Mouse (Mus musculus): ENCODE results near the gene Iqch. TPM values are rescaled to one million over a fixed set of nuclear protein-coding genes. Genes with fewer than 3 reads are reported as not detected.

Gene Iqch
- total and polyA plus RNA-seq, 3 experiments = 0.06 TPM; not detected in 2

- no peaks in the 10 kb centered on the region for H3K79me2 ChIP-seq (replicated peaks; ENCODE audit: control insufficient read depth, insufficient read depth, low read length)
- H3K27ac ChIP-seq = no peak overlapping the region
- no peaks in the 10 kb centered on the region for H3K4me1 ChIP-seq (ENCODE audit: control insufficient read depth, insufficient read depth, low read length)
- DNase-seq = no peak
- intact Hi-C loops (cut with DNase I) = no loop called here
- H3K36me3 ChIP-seq (ENCODE audit: control insufficient read depth, insufficient read depth, low read length) = no peaks in the 10 kb centered on the region
- H3K4me3 ChIP-seq = no peak overlapping the region
- WGBS = 82% methylated on average over 3 of the region's 3 CpGs
- TF ChIP-seq CTCF (IDR thresholded peaks at IDR 0.05) = no peak
- TF ChIP-seq EP300 (IDR thresholded peaks at IDR 0.05; ENCODE audit: insufficient read depth, low read depth, low read length) = no peak
- no peak for TF ChIP-seq POLR2A (IDR thresholded peaks at IDR 0.05; ENCODE audit: insufficient read depth, low read depth, low read length)
- no peak overlapping the region for H3K9ac ChIP-seq (ENCODE audit: low read depth, low read length)
- H3K27me3 ChIP-seq (ENCODE audit: control insufficient read depth, insufficient read depth, low read length) = no peaks in the 10 kb centered on the region
These were observed 136.7 kb downstream of the Iqch start for GRCm38 (mm10) chr9:63465561-63465960.

GRCm38 (mm10) chr9:63462296-63462695, 140.0 kb downstream of the Iqch start:
- intact Hi-C loops (cut with DNase I) = loop anchor here (1.0 to 2.0 kb wide), 2 partner anchors 326 to 615 kb away; no protein-coding TSS in a partner anchor
- peak; percentile 35 to 54 for DNase-seq
- Histone ChIP-seq H3K9ac (ENCODE audit: low read depth, low read length) (no peak overlapping the region), H3K36me3 (ENCODE audit: control insufficient read depth, insufficient read depth, low read length) (no peaks in the 10 kb centered on the region), H3K4me1 (ENCODE audit: control insufficient read depth, insufficient read depth, low read length) (no peaks in the 10 kb centered on the region), H3K79me2 (replicated peaks; ENCODE audit: control insufficient read depth, insufficient read depth, low read length) (no peaks in the 10 kb centered on the region), H3K4me3 (no peak overlapping the region), H3K27me3 (ENCODE audit: control insufficient read depth, insufficient read depth, low read length) (no peaks in the 10 kb centered on the region), H3K27ac (no peak overlapping the region)
- no peak for TF ChIP-seq EP300 (IDR thresholded peaks at IDR 0.05; ENCODE audit: insufficient read depth, low read depth, low read length)
- no peak for TF ChIP-seq CTCF (IDR thresholded peaks at IDR 0.05)
- no peak for TF ChIP-seq POLR2A (IDR thresholded peaks at IDR 0.05; ENCODE audit: insufficient read depth, low read depth, low read length)
- 49% methylated on average over 2 of the region's 2 CpGs for WGBS

GRCm38 (mm10) chr9:63456401-63456800, 145.9 kb downstream of the Iqch start:
- Histone ChIP-seq H3K36me3 (ENCODE audit: control insufficient read depth, insufficient read depth, low read length) (no peaks in the 10 kb centered on the region), H3K27me3 (ENCODE audit: control insufficient read depth, insufficient read depth, low read length) (no peaks in the 10 kb centered on the region), H3K79me2 (replicated peaks; ENCODE audit: control insufficient read depth, insufficient read depth, low read length) (no peaks in the 10 kb centered on the region), H3K4me3 (no peak overlapping the region), H3K27ac (no peak overlapping the region), H3K4me1 (ENCODE audit: control insufficient read depth, insufficient read depth, low read length) (no peaks in the 10 kb centered on the region), H3K9ac (ENCODE audit: low read depth, low read length) (no peak overlapping the region)
- TF ChIP-seq CTCF (IDR thresholded peaks at IDR 0.05) = no peak
- DNase-seq = no peak
- intact Hi-C loops (cut with DNase I) = no loop called here

- intact Hi-C loops (cut with DNase I) = no loop called here
- Histone ChIP-seq H3K36me3 (ENCODE audit: control insufficient read depth, insufficient read depth, low read length) (no peaks in the 10 kb centered on the region), H3K4me3 (no peak overlapping the region), H3K9ac (ENCODE audit: low read depth, low read length) (no peak overlapping the region), H3K27me3 (ENCODE audit: control insufficient read depth, insufficient read depth, low read length) (no peaks in the 10 kb centered on the region), H3K27ac (no peak overlapping the region), H3K4me1 (ENCODE audit: control insufficient read depth, insufficient read depth, low read length) (no peaks in the 10 kb centered on the region), H3K79me2 (replicated peaks; ENCODE audit: control insufficient read depth, insufficient read depth, low read length) (no peaks in the 10 kb centered on the region)
- WGBS = 82% methylated on average over 5 of the region's 5 CpGs
- TF ChIP-seq CTCF (IDR thresholded peaks at IDR 0.05) = no peak
- TF ChIP-seq POLR2A (IDR thresholded peaks at IDR 0.05; ENCODE audit: insufficient read depth, low read depth, low read length) = no peak
- no peak for TF ChIP-seq EP300 (IDR thresholded peaks at IDR 0.05; ENCODE audit: insufficient read depth, low read depth, low read length)
- DNase-seq = no peak
These were observed 148.0 kb downstream of the Iqch start for GRCm38 (mm10) chr9:63454341-63454740.

GRCm38 (mm10) chr9:63450531-63451030, 151.7 kb downstream of the Iqch start:
- Histone ChIP-seq H3K79me2 (replicated peaks; ENCODE audit: control insufficient read depth, insufficient read depth, low read length) (no peaks in the 10 kb centered on the region), H3K9ac (ENCODE audit: low read depth, low read length) (no peak overlapping the region), H3K27ac (no peak overlapping the region), H3K4me1 (ENCODE audit: control insufficient read depth, insufficient read depth, low read length) (no peaks in the 10 kb centered on the region), H3K36me3 (ENCODE audit: control insufficient read depth, insufficient read depth, low read length) (no peaks in the 10 kb centered on the region), H3K4me3 (no peak overlapping the region), H3K27me3 (ENCODE audit: control insufficient read depth, insufficient read depth, low read length) (no peaks in the 10 kb centered on the region)
- WGBS = 66% methylated on average over 4 of the region's 4 CpGs
- TF ChIP-seq EP300 (IDR thresholded peaks at IDR 0.05; ENCODE audit: insufficient read depth, low read depth, low read length) (no peak), CTCF (IDR thresholded peaks at IDR 0.05) (no peak)
- no peak for DNase-seq
- intact Hi-C loops (cut with DNase I) = no loop called here

- Histone ChIP-seq H3K27ac (no peak overlapping the region), H3K27me3 (ENCODE audit: control insufficient read depth, insufficient read depth, low read length) (no peaks in the 10 kb centered on the region), H3K4me3 (no peak overlapping the region), H3K9ac (ENCODE audit: low read depth, low read length) (no peak overlapping the region), H3K36me3 (ENCODE audit: control insufficient read depth, insufficient read depth, low read length) (no peaks in the 10 kb centered on the region), H3K79me2 (replicated peaks; ENCODE audit: control insufficient read depth, insufficient read depth, low read length) (no peaks in the 10 kb centered on the region), H3K4me1 (ENCODE audit: control insufficient read depth, insufficient read depth, low read length) (no peaks in the 10 kb centered on the region)
- intact Hi-C loops (cut with DNase I) = no loop called here
- 66% methylated on average over 6 of the region's 6 CpGs for WGBS
- TF ChIP-seq POLR2A (IDR thresholded peaks at IDR 0.05; ENCODE audit: insufficient read depth, low read depth, low read length) (no peak), EP300 (IDR thresholded peaks at IDR 0.05; ENCODE audit: insufficient read depth, low read depth, low read length) (no peak), CTCF (IDR thresholded peaks at IDR 0.05) (no peak)
- no peak for DNase-seq
These were observed 158.6 kb downstream of the Iqch start for GRCm38 (mm10) chr9:63443695-63444094.

Measured in heart, adult 2 months (tissue).